Mouse (Mus musculus) heart, embryonic 12.5 days (tissue): Measurements from ENCODE around the gene Krt18. TPM values are rescaled to one million over a fixed set of nuclear protein-coding genes. Genes with fewer than 3 reads are reported as not detected.
"Not testable (repeated sequence)": the region's sequence is repeated elsewhere in the genome, so short reads cannot be mapped to it uniquely, and the experiment has no call there.

Source experiments
- ATAC-seq: fragments of 200-750 bp; cut with Nextera tagmentation; 2 replicates; pipeline ENCODE4 v1.8.0; 2017; ENCODE audit warnings: moderate TSS enrichment, moderate library complexity; ENCODE audit not compliant: insufficient number of reproducible peaks, low FRiP score
- H3K27ac ChIP-seq: fragments of 300-500 bp; sonication (generic); 2 replicates; pipeline ENCODE4 v1.5.1; 2016; ENCODE audit warnings: mild to moderate bottlenecking, moderate library complexity; ENCODE audit not compliant: poor library complexity, severe bottlenecking
- H3K27me3 ChIP-seq: fragments of 300-500 bp; sonication (generic); replicated peaks from 2 replicates; pipeline ENCODE4 v1.6.1; 2016; ENCODE audit warnings: mild to moderate bottlenecking, moderate library complexity
- H3K36me3 ChIP-seq: fragments of 300-500 bp; sonication (generic); 2 replicates; pipeline ENCODE4 v1.6.1; 2016; ENCODE audit warnings: mild to moderate bottlenecking, moderate library complexity
- H3K4me1 ChIP-seq: fragments of 300-500 bp; sonication (generic); replicated peaks from 2 replicates; pipeline ENCODE4 v1.6.1; 2016; ENCODE audit warnings: mild to moderate bottlenecking
- H3K4me2 ChIP-seq: fragments of 300-500 bp; sonication (generic); 2 replicates; pipeline ENCODE4 v1.6.1; 2016; ENCODE audit warnings: mild to moderate bottlenecking, moderate library complexity
- H3K4me3 ChIP-seq: fragments of 300-500 bp; sonication (generic); 2 replicates; pipeline ENCODE4 v1.5.1; 2016; ENCODE audit warnings: mild to moderate bottlenecking
- H3K9ac ChIP-seq: fragments of 300-500 bp; sonication (generic); 2 replicates; pipeline ENCODE4 v1.6.1; 2016; ENCODE audit warnings: mild to moderate bottlenecking, moderate library complexity
- H3K9me3 ChIP-seq: fragments of 300-500 bp; sonication (generic); replicated peaks from 2 replicates; pipeline ENCODE4 v1.6.1; 2016; ENCODE audit warnings: mild to moderate bottlenecking, moderate library complexity
- WGBS: fragments of 180-500 bp; shearing (Covaris S2); methylation state at CpG from one replicate; pipeline ENCODE4 v1.1.7; 2016; 5-methylcytosine and 5-hydroxymethylcytosine counted together
- polyA plus RNA-seq: library from polyadenylated mRNA; unstranded; fragments of >200 nt; fragmentation: Nextera tagmentation; extraction: Ambion mirVana; gene quantifications from 2 replicates; pipeline ENCODE4 v1.2.1, GENCODE M21; 2016

Gene Krt18
- polyA plus RNA-seq, 1 experiment from 2014 or later = 38.0 TPM

DNA sequence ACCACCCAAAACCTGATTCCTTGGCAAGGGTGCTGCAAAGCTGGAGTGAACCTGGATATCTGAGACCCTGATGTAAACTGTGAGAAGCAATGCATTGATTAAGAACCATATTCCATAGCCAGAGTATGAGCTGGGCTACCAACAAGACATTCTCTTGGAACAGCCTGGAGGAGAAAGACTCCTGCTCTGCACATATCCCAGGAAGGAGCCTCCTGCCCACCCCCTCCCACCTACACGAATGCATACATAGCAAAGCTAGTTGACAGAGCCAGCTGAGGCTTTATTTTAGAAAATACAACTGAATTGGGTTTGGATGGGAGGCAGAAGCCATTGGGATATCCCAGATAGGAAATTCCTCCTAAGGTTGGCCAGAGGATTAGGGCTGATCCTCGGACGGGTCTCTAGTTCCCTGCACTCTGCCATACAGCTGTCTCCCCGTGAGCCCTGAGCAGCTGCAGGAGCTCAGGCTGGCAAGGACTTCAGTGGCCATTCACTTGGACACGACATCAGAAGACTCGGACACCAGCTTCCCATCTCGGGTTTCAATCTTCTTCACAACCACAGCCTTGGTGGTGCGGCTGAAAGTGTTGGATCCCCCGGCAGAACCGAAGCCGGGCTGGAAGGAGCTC is 31.4 kb upstream of the Krt18 start:
- H3K27me3 ChIP-seq, ATAC-seq, H3K9me3 ChIP-seq, H3K9ac ChIP-seq, H3K4me2 ChIP-seq, H3K27ac ChIP-seq, H3K4me1 ChIP-seq, H3K36me3 ChIP-seq, H3K4me3 ChIP-seq: not testable (repeated sequence)
- WGBS = 81% methylated on average over 11 of the region's 11 CpGs

DNA sequence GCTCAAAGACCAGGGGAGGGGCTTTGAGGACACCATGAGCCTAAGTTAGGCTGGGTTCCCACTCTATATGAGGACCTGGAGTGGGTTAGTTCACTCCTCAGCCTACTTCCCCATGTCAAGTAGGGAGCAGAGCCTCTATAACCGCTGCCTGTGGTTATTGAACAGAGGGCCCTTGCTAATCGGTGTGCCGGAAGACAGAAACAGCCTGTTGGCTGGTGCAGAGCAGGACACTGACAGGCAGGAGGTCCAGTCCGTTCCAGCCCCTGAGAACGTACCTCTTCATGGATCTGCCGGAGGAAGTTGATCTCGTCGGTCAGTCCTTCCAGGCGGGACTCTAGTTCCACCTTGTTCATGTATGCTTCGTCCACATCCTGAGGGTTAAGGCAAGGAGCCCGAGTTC is 28.8 kb upstream of the Krt18 start:
- Histone ChIP-seq H3K27ac (no peak overlapping the region), H3K9ac (no peak overlapping the region)

DNA sequence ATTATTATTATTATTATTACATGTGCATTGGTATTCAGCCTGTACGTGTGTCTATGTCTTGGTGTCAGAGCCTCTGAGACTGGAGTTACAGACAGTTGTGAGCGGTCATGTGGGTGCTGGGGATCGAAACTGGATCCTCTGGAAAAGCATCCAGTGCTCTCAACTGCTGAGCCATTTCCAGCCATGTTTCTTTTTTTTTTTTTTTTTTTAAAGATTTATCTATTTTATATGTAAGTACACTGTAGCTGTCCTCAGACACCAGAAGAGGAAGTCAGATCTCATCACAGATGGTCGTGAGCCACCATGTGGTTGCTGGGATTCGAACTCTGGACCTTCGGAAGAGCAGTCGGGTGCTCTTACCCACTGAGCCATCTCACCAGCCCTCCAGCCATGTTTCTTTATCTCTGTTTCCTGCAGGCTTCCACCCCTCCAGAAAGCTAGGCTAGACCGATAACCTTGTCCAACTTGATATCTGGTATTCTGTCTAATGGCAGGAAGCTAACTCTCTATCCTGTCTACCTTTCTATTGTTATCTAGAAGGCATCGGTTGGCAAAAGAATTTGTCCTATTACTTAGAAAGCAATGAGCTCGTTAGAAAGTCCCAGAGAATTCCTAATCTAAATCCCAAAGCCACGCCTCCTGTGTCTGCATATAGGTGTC is 28.2 kb upstream of the Krt18 start:
- peaks cover 4% of the 10 kb centered on the region; the same call in 1 of the 2 replicates for H3K36me3 ChIP-seq
- H3K9me3 ChIP-seq = peaks cover 7% of the 10 kb centered on the region
- 75% methylated on average over 11 of the region's 11 CpGs for WGBS
- H3K4me2 ChIP-seq = no peak overlapping the region
- H3K27me3 ChIP-seq = peaks cover 23% of the 10 kb centered on the region
- no peak overlapping the region for H3K27ac ChIP-seq
- no peak overlapping the region for H3K9ac ChIP-seq
- H3K4me3 ChIP-seq = no peak overlapping the region
- no peak for ATAC-seq
- peaks cover 19% of the 10 kb centered on the region for H3K4me1 ChIP-seq

More for the DNA sequence above, 28.8 kb upstream of the Krt18 start:
- Histone ChIP-seq H3K4me3 (no peak overlapping the region), H3K9me3 (peaks cover 7% of the 10 kb centered on the region), H3K36me3 (peaks cover 4% of the 10 kb centered on the region; the same call in 1 of the 2 replicates), H3K4me1 (peaks cover 15% of the 10 kb centered on the region), H3K4me2 (no peak overlapping the region), H3K27me3 (peaks cover 16% of the 10 kb centered on the region)
- ATAC-seq = no peak
- WGBS = 84% methylated on average over 11 of the region's 11 CpGs

DNA sequence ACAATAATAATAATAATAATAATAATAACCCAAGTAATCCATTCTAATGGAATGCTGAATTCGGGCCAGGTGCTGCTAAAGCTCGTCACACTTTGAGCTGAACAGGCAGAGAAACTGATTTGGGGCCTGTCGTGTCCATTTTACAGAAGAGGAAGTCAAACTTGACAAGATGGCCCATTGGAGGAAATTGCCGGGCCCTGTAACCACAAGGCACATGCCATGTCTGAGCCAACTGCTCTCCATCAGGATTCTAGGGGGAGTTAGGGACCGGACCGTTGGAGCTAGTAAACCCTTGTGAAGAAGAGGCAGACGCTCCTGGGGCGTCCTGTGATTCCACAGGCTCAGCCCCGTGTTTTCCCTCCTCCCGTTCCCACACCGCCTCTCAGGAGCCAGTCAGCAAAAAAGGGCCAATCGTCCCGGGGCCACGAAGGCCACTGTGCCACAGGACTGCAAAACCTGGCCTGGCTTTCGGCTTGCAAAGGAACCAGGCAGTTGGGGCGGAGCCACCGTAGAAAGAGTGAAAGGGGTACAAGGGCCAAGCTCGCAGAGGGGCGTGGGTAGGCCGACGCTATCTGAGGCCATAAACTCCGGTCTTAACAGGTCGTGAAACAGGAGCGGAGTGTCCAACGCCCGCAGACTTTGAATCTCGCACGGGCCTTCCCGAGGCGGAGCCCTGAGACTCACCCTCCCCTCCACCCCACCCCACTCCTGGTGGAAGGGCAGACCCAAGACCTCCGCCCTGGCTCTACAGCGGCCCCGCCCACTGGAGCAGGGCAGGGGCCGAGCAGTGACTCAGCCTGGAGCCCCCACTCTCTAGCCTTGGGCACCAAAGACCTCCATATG is 25.1 kb upstream of the Krt18 start:
- Histone ChIP-seq H3K9ac (peak overlapping the region; percentile 73), H3K9me3 (no peaks in the 10 kb centered on the region), H3K4me3 (peak overlapping the region; percentile 50), H3K4me2 (peak overlapping the region; percentile 70), H3K27ac (no peak overlapping the region), H3K27me3 (peaks cover 44% of the 10 kb centered on the region), H3K4me1 (peaks cover 19% of the 10 kb centered on the region), H3K36me3 (no peaks in the 10 kb centered on the region)
- WGBS = 3% methylated on average over 34 of the region's 34 CpGs
- peak; percentile 75 for ATAC-seq

DNA sequence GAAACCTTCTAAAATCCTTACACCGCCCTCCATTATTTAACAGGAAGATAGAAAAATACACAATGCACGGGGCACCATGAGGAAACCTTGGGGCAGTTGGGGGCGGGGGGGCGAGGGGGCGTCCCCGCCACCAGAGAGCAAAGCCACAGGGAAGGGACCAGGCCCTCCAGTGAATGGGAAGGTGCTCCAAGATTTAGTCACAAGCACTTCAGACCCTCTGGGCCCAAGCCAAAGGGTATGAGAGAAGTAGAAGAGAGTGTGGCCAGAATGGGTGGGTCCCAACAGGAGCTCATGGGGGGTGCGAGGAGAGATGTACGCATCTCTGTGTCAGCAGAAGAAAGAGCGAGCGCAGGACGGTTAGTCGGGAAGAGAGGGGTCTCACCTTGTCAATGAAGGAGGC is 24.5 kb upstream of the Krt18 start:
- H3K36me3 ChIP-seq = no peaks in the 10 kb centered on the region
- H3K4me2 ChIP-seq = peak overlapping the region; percentile 70
- WGBS = 13% methylated on average over 12 of the region's 12 CpGs
- peak overlapping the region; percentile 50 for H3K4me3 ChIP-seq
- H3K9me3 ChIP-seq = no peaks in the 10 kb centered on the region
- no peak overlapping the region for H3K27ac ChIP-seq
- ATAC-seq = no peak
- peaks cover 44% of the 10 kb centered on the region for H3K27me3 ChIP-seq
- peaks cover 19% of the 10 kb centered on the region for H3K4me1 ChIP-seq
- peak overlapping the region; percentile 73 for H3K9ac ChIP-seq

DNA sequence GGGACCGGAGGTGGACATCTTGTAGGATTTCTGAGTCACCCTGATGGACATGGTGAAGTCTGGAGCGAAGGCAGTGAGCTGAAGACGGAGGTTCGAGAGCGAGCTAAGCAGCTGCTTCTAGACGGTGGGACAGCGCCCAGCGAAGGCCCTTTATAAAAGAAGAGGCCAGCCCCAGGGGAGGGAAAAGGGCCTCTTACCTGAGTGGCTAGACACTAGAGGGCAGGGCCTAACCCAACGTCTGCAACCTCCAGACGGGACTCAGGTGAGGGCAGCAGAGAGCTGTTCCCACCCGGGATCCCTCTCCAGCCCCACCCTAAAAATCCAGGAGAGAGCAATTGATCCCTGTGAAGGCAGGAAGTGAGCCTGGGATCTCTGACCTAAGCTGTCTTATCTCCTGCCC is 23.8 kb upstream of the Krt18 start, which contains the start of gene Krt8:
Gene Krt8 (minus strand): TSS at position 294 of the 400 bp plus-strand sequence.
- 14% methylated on average over 11 of the region's 11 CpGs for WGBS
- Histone ChIP-seq H3K27me3 (peaks cover 44% of the 10 kb centered on the region), H3K4me1 (peaks cover 19% of the 10 kb centered on the region), H3K9me3 (no peaks in the 10 kb centered on the region), H3K27ac (no peak within 1 kb of the TSS), H3K4me3 (peak within 1 kb of the TSS; percentile 50), H3K4me2 (peak within 1 kb of the TSS; percentile 70), H3K36me3 (no peaks in the 10 kb centered on the region), H3K9ac (peak within 1 kb of the TSS; percentile 73)
- no peak for ATAC-seq

DNA sequence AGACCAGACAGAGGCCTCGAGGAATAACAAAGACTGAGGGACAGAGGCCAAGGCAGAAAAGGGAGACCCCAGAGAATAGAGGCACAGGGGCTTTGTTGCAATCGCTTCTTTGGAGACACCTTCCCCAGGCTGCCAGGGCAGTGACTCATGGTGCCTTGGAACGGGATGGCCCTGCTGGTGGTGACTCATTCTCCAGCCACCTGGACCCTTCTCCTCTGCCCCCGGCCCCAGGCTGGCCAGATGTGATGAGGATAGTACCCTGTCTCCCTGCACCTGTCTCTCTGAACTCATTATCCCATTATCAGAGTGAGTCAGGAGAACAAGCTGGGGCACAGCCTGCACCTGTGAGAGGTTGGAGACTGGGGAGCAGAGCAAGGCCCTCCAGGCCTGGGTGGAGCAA is 22.7 kb upstream of the Krt18 start:
- Histone ChIP-seq H3K4me2 (no peak overlapping the region), H3K9ac (no peak overlapping the region), H3K27ac (no peak overlapping the region), H3K4me1 (peaks cover 19% of the 10 kb centered on the region), H3K4me3 (no peak overlapping the region), H3K36me3 (no peaks in the 10 kb centered on the region), H3K9me3 (no peaks in the 10 kb centered on the region), H3K27me3 (peaks cover 44% of the 10 kb centered on the region)
- ATAC-seq = no peak
- 38% methylated on average over 4 of the region's 4 CpGs for WGBS

DNA sequence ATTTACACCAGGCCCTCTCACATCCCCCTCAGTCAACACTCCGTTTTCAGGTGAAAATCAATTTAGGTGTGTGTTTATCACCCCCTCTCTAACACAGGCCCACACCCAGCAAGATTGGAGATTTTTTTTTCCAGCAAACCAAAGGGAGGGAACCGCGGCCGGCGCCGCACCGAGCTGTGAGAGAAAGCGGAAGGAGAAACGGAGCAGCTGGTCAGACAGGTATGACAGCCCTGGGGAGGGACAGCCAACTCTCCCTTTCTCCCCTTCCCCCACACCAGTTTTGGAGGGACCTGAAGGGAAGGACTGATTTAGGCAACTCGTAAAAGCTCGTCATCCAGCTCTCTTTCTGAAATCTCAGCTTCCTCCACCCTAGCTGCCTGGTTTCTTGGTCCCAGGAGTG is 21.7 kb upstream of the Krt18 start:
- Histone ChIP-seq H3K9ac (no peak overlapping the region), H3K27me3 (peaks cover 44% of the 10 kb centered on the region), H3K4me2 (no peak overlapping the region), H3K4me1 (peaks cover 22% of the 10 kb centered on the region), H3K4me3 (no peak overlapping the region), H3K9me3 (no peaks in the 10 kb centered on the region), H3K36me3 (no peaks in the 10 kb centered on the region), H3K27ac (no peak overlapping the region)
- no peak for ATAC-seq
- 36% methylated on average over 11 of the region's 11 CpGs for WGBS

DNA sequence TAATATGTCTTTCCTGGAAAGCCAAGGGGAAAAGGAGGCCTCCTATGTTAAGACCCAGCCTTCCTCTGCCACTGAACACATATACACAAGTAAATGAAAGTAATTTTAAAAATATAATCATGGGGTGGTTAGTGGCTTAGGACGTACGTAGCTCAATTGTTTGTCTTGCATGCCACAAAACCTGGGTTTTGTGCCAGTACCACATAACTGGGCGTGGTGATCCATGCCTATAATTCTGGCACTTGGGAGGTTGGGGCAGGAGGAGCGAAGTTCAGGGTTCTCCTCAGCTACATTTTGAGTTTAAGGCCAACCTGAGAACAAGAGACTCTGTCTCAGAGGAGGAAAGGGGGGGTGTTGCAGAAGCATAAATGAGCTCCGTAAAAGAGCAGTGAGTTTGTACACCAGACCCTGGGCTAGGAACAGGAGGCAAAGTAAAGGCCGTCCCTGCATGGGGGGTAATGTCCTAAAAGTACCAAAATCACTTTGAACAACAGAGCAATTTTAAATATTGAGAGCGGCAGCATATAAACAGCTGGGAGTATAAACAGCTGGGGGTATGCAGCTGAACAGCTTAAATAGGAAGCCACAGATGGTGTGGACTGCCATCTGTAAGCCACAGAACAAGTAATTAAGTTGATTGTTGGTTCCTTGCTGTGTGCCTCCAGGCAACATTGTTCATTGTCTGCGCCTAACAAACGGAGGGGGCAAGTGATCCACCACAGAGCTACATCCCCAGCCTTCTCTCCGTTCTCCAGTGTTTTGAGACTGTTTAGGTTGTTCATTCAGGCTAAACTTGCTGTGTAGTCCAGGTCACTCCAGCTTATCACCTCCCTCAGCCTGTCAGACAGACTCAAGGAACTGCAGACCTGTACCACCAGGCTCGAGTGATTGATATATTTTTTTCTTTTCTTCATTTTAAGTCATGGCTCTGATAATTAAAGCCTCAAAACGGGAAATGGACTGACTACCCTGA is 20.6 kb upstream of the Krt18 start:
- Histone ChIP-seq H3K9me3 (no peaks in the 10 kb centered on the region), H3K4me3 (no peak overlapping the region), H3K4me1 (peaks cover 19% of the 10 kb centered on the region), H3K4me2 (no peak overlapping the region), H3K9ac (no peak overlapping the region), H3K36me3 (no peaks in the 10 kb centered on the region), H3K27me3 (peaks cover 35% of the 10 kb centered on the region), H3K27ac (no peak overlapping the region)
- 69% methylated on average over 12 of the region's 12 CpGs for WGBS
- no peak for ATAC-seq

DNA sequence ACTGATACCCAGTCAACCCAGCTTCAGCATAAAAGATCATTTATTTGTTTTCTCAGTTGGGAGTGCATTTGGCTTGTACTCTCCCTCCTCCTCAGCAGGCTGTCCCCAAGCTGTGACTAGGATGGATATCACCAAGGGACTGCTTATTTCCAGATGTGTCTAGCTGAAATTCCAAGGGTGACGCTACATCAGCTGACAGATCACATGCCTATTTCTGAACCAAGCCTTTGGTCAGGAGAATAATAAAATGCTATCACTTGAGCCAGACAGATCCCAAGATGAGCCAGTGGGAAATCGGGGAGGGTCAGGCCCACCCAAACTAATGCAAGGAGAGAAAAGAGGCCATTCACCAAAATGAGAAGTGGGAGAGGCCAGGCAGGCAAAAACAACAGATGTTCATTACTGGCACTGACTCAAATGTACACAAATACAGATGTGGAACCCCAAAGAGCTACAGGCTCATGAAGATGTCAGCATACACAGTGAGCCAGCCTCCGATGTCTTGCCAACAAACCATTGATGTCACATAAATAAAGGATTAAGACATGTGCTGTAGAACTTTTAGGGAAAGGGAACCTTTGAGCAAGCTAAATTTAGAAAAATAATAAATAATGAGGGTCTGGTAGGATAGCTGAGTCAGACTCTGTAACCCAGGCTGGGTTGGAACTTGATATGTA is 17.3 kb upstream of the Krt18 start:
- H3K9me3 ChIP-seq = no peaks in the 10 kb centered on the region
- no peak overlapping the region for H3K4me2 ChIP-seq
- H3K9ac ChIP-seq = no peak overlapping the region
- peaks cover 12% of the 10 kb centered on the region for H3K27me3 ChIP-seq
- peaks cover 27% of the 10 kb centered on the region for H3K4me1 ChIP-seq
- no peaks in the 10 kb centered on the region for H3K36me3 ChIP-seq
- ATAC-seq = no peak
- WGBS = 71% methylated on average over 3 of the region's 3 CpGs
- no peak overlapping the region for H3K27ac ChIP-seq
- no peak overlapping the region for H3K4me3 ChIP-seq
